Mouse (Mus musculus): ENCODE results near the gene Zswim5.
"Not testable (repeated sequence)": the region's sequence is repeated elsewhere in the genome, so short reads cannot be mapped to it uniquely, and the experiment has no call there.

The Zswim5 gene

GRCm38 (mm10) chr4:116876995-116877728 lies at the start of gene Zswim5:
Zswim5 (plus strand) TSS chr4:116877376.
- DNase-seq (ENCODE audit: low read depth, low spot score), result peak; percentile 3

- peak; percentile 64 for DNase-seq (ENCODE audit: low read depth, low spot score)
Measured at GRCm38 (mm10) chr4:116827819-116828218, 49.4 kb upstream of the Zswim5 start.

GRCm38 (mm10) chr4:116829364-116830069 lies 47.7 kb upstream of the Zswim5 start:
- DNase-seq (ENCODE audit: low read depth, low spot score), result no peak

- no peak for DNase-seq (ENCODE audit: low read depth, low spot score)
Measured at GRCm38 (mm10) chr4:116830070-116830368, 47.2 kb upstream of the Zswim5 start.

GRCm38 (mm10) chr4:116838999-116839398 lies 38.2 kb upstream of the Zswim5 start:
- DNase-seq (ENCODE audit: low read depth, low spot score), result no peak

- not testable (repeated sequence) for DNase-seq (ENCODE audit: low read depth, low spot score)
Measured at GRCm38 (mm10) chr4:116840096-116840495, 37.1 kb upstream of the Zswim5 start.

GRCm38 (mm10) chr4:116840841-116841240 lies 36.3 kb upstream of the Zswim5 start:
- DNase-seq (ENCODE audit: low read depth, low spot score), result no peak

- DNase-seq (ENCODE audit: low read depth, low spot score), result no peak
Measured at GRCm38 (mm10) chr4:116844324-116844723, 32.9 kb upstream of the Zswim5 start.

- no peak for DNase-seq (ENCODE audit: low read depth, low spot score)
Measured at GRCm38 (mm10) chr4:116849901-116850300, 27.3 kb upstream of the Zswim5 start.

- DNase-seq (ENCODE audit: low read depth, low spot score), result no peak
Measured at GRCm38 (mm10) chr4:116854286-116854685, 22.9 kb upstream of the Zswim5 start.

GRCm38 (mm10) chr4:116857203-116857602 lies 20.0 kb upstream of the Zswim5 start:
- DNase-seq (ENCODE audit: low read depth, low spot score), result no peak

GRCm38 (mm10) chr4:116859711-116860110 lies 17.5 kb upstream of the Zswim5 start:
- DNase-seq (ENCODE audit: low read depth, low spot score), result no peak

- DNase-seq (ENCODE audit: low read depth, low spot score), result no peak
Measured at GRCm38 (mm10) chr4:116862023-116862422, 15.2 kb upstream of the Zswim5 start.

GRCm38 (mm10) chr4:116869898-116870297 lies 7.3 kb upstream of the Zswim5 start:
- no peak for DNase-seq (ENCODE audit: low read depth, low spot score)

- no peak for DNase-seq (ENCODE audit: low read depth, low spot score)
Measured at GRCm38 (mm10) chr4:116874595-116874994, 2.6 kb upstream of the Zswim5 start.

GRCm38 (mm10) chr4:116876630-116876994 lies 564 bp upstream of the Zswim5 start:
- no peak for DNase-seq (ENCODE audit: low read depth, low spot score)

- DNase-seq (ENCODE audit: low read depth, low spot score), result no peak
Measured at GRCm38 (mm10) chr4:116877729-116878321, 649 bp downstream of the Zswim5 start.

GRCm38 (mm10) chr4:116878491-116878890 lies 1.3 kb downstream of the Zswim5 start:
- DNase-seq (ENCODE audit: low read depth, low spot score), result no peak

GRCm38 (mm10) chr4:116882679-116883078 lies 5.5 kb downstream of the Zswim5 start:
- DNase-seq (ENCODE audit: low read depth, low spot score), result no peak

- DNase-seq (ENCODE audit: low read depth, low spot score), result no peak
Measured at GRCm38 (mm10) chr4:116894200-116895080, 17.3 kb downstream of the Zswim5 start.

- DNase-seq (ENCODE audit: low read depth, low spot score), result no peak
Measured at GRCm38 (mm10) chr4:116910489-116911181, 33.5 kb downstream of the Zswim5 start.
